ENCODE assay signal across 21 mouse cellular contexts in genomic region chr8:78749861-78750825, GRCm38 (mm10).
DNase-seq lines count a peak whose midpoint lies in the region; ATAC-seq and TF ChIP-seq lines count a peak whose summit lies in the region.
"Had no signal": no experiment of that assay in that cellular context is flagged by ENCODE, and none has a peak within 500 bp of the region (broad histone marks: within the 10 kb centered on the region; RNA-seq: fewer than 3 reads in every experiment).

No protein-coding gene starts in this region.

- TF ChIP-seq CTCF in cerebellum, adult 2 months (IDR thresholded peaks at IDR 0.05; ENCODE audit: borderline replicate concordance, insufficient read depth, low read depth, low read length), result no peak

- no peak overlapping the region for H3K4me2 ChIP-seq in intestine, embryonic 14.5 days (ENCODE audit: low read length)
- H3K4me2 ChIP-seq in intestine, embryonic 16.5 days (ENCODE audit: low read depth, low read length), result no peak overlapping the region
- no peak overlapping the region for H3K4me2 ChIP-seq in embryonic facial prominence, embryonic 14.5 days (ENCODE audit: low read depth, low read length)
- H3K4me2 ChIP-seq in neural tube, embryonic 15.5 days, result no peak overlapping the region
- H3K4me2 ChIP-seq: hindbrain, embryonic 12.5 days; kidney, embryonic 15.5 days had no signal

- 80% methylated on average over 8 of the region's 8 CpGs for WGBS in intestine, embryonic 14.5 days
- 76% methylated on average over 8 of the region's 8 CpGs for WGBS in intestine, embryonic 16.5 days
- 70% methylated on average over 8 of the region's 8 CpGs for WGBS in embryonic facial prominence, embryonic 14.5 days
- WGBS in cerebellum, adult 2 months, result 87% methylated on average over 8 of the region's 8 CpGs
- 88% methylated on average over 8 of the region's 8 CpGs for WGBS in neural tube, embryonic 15.5 days

- TF ChIP-seq POLR2A in cerebellum, adult 2 months (IDR thresholded peaks at IDR 0.05; ENCODE audit: borderline replicate concordance, insufficient read depth, low read length), result no peak

- no peaks in the 10 kb centered on the region for H3K9me3 ChIP-seq in intestine, embryonic 14.5 days (ENCODE audit: control insufficient read depth, low read length)
- no peaks in the 10 kb centered on the region for H3K9me3 ChIP-seq in intestine, embryonic 16.5 days (ENCODE audit: control insufficient read depth, low read length)
- no peaks in the 10 kb centered on the region for H3K9me3 ChIP-seq in embryonic facial prominence, embryonic 14.5 days (ENCODE audit: control insufficient read depth, low read length)
- no peaks in the 10 kb centered on the region for H3K9me3 ChIP-seq in neural tube, embryonic 15.5 days (replicated peaks)
- H3K9me3 ChIP-seq: forebrain, embryonic 10.5 days; hindbrain, embryonic 12.5 days; kidney, embryonic 15.5 days; midbrain, embryonic 10.5 days had no signal

- no peak for ATAC-seq in intestine, embryonic 14.5 days (replicated peaks; ENCODE audit: low FRiP score, low TSS enrichment, low read depth)
- ATAC-seq in intestine, embryonic 16.5 days, result no peak
- no peak for ATAC-seq in embryonic facial prominence, embryonic 14.5 days (ENCODE audit: low read depth)
- ATAC-seq in neural tube, embryonic 15.5 days (ENCODE audit: low FRiP score), result no peak
- ATAC-seq: activated CD4-positive, CD25-positive, alpha-beta regulatory T cell, adult 4 months; forebrain, postnatal 0 days; inflammation-experienced regulatory T-cells, adult 6 months; liver, postnatal 0 days had no signal

- H3K27me3 ChIP-seq in intestine, embryonic 14.5 days (replicated peaks; ENCODE audit: control insufficient read depth, insufficient read depth, low read length), result no peaks in the 10 kb centered on the region
- no peaks in the 10 kb centered on the region for H3K27me3 ChIP-seq in intestine, embryonic 16.5 days (replicated peaks; ENCODE audit: control insufficient read depth, insufficient read depth, low read length)
- no peaks in the 10 kb centered on the region for H3K27me3 ChIP-seq in embryonic facial prominence, embryonic 14.5 days (replicated peaks; ENCODE audit: control insufficient read depth, insufficient read depth, low read length)
- no peaks in the 10 kb centered on the region for H3K27me3 ChIP-seq in cerebellum, adult 2 months (ENCODE audit: control insufficient read depth, insufficient read depth, low read length)
- no peaks in the 10 kb centered on the region for H3K27me3 ChIP-seq in neural tube, embryonic 15.5 days (replicated peaks)
- H3K27me3 ChIP-seq: hindbrain, embryonic 12.5 days; kidney, embryonic 15.5 days had no signal

- H3K4me3 ChIP-seq in intestine, embryonic 14.5 days (ENCODE audit: low read depth, low read length), result no peak overlapping the region
- H3K4me3 ChIP-seq in intestine, embryonic 16.5 days (ENCODE audit: low read length), result no peak overlapping the region
- no peak overlapping the region for H3K4me3 ChIP-seq in embryonic facial prominence, embryonic 14.5 days (ENCODE audit: low read depth, low read length)
- no peak overlapping the region for H3K4me3 ChIP-seq in cerebellum, adult 2 months (replicated peaks; ENCODE audit: insufficient read depth, low read depth, low read length)
- H3K4me3 ChIP-seq in neural tube, embryonic 15.5 days (replicated peaks), result no peak overlapping the region
- H3K4me3 ChIP-seq: forebrain, embryonic 10.5 days; hindbrain, embryonic 12.5 days; kidney, embryonic 15.5 days; midbrain, embryonic 10.5 days had no signal

- H3K9ac ChIP-seq in intestine, embryonic 14.5 days (ENCODE audit: low read length), result no peak overlapping the region
- H3K9ac ChIP-seq in intestine, embryonic 16.5 days (ENCODE audit: low read depth, low read length), result no peak overlapping the region
- H3K9ac ChIP-seq in embryonic facial prominence, embryonic 14.5 days (ENCODE audit: low read depth, low read length), result no peak overlapping the region
- no peak overlapping the region for H3K9ac ChIP-seq in neural tube, embryonic 15.5 days (replicated peaks)
- H3K9ac ChIP-seq: forebrain, postnatal 0 days; hindbrain, embryonic 12.5 days; kidney, embryonic 15.5 days; liver, postnatal 0 days had no signal

- H3K4me1 ChIP-seq in intestine, embryonic 14.5 days (replicated peaks; ENCODE audit: control insufficient read depth, insufficient read depth, low read length), result no peaks in the 10 kb centered on the region
- no peaks in the 10 kb centered on the region; the same call in 1 of the 2 replicates for H3K4me1 ChIP-seq in intestine, embryonic 16.5 days (ENCODE audit: control insufficient read depth, insufficient read depth, low read length)
- H3K4me1 ChIP-seq in embryonic facial prominence, embryonic 14.5 days (ENCODE audit: control insufficient read depth, insufficient read depth, low read length), result peaks cover 4% of the 10 kb centered on the region; the same call in 1 of the 2 replicates
- H3K4me1 ChIP-seq in cerebellum, adult 2 months (ENCODE audit: control insufficient read depth, insufficient read depth, low read length), result no peaks in the 10 kb centered on the region
- H3K4me1 ChIP-seq in neural tube, embryonic 15.5 days, result no peaks in the 10 kb centered on the region
- H3K4me1 ChIP-seq: hindbrain, embryonic 12.5 days; kidney, embryonic 15.5 days; midbrain, embryonic 10.5 days had no signal

- no peak overlapping the region for H3K27ac ChIP-seq in intestine, embryonic 14.5 days (ENCODE audit: low read depth)
- H3K27ac ChIP-seq in intestine, embryonic 16.5 days (ENCODE audit: low read length), result no peak overlapping the region
- 0 out of 2 replicates have a peak overlapping the region, but pooled peaks have one; percentile 5 for H3K27ac ChIP-seq in embryonic facial prominence, embryonic 14.5 days (replicated peaks; ENCODE audit: low read depth, low read length)
- no peak overlapping the region for H3K27ac ChIP-seq in cerebellum, adult 2 months (ENCODE audit: insufficient read depth, low read length)
- H3K27ac ChIP-seq in neural tube, embryonic 15.5 days (replicated peaks), result no peak overlapping the region
- H3K27ac ChIP-seq: forebrain, embryonic 10.5 days; hindbrain, embryonic 12.5 days; midbrain, embryonic 10.5 days had no signal

- H3K36me3 ChIP-seq in intestine, embryonic 14.5 days (ENCODE audit: control insufficient read depth, insufficient read depth, low read length), result no peaks in the 10 kb centered on the region
- no peaks in the 10 kb centered on the region for H3K36me3 ChIP-seq in intestine, embryonic 16.5 days (ENCODE audit: control insufficient read depth, insufficient read depth, low read length)
- no peaks in the 10 kb centered on the region for H3K36me3 ChIP-seq in embryonic facial prominence, embryonic 14.5 days (ENCODE audit: control insufficient read depth, insufficient read depth, low read length)
- H3K36me3 ChIP-seq in neural tube, embryonic 15.5 days, result no peaks in the 10 kb centered on the region
- H3K36me3 ChIP-seq: forebrain, embryonic 10.5 days; hindbrain, embryonic 12.5 days; kidney, embryonic 15.5 days; midbrain, embryonic 10.5 days had no signal

- DNase-seq in intestine, embryonic 14.5 days (ENCODE audit: low spot score), result peak; percentile 43
- peak; percentile 31 for DNase-seq in 3T3-L1 (ENCODE audit: low read depth, low spot score)
- DNase-seq in NIH3T3 (ENCODE audit: low read depth), result peak; percentile 21
- DNase-seq in embryonic facial prominence, embryonic 14.5 days (ENCODE audit: low spot score), result peak; percentile 36
- DNase-seq in cerebellum, adult 2 months, result no peak
- DNase-seq: adrenal gland, postnatal 25 days; cerebellum, adult 11 months; cerebellum, postnatal 14 days; forebrain, postnatal 0 days; heart, adult 18-20 months; liver, postnatal 0 days; right cerebral cortex, adult 18-20 months; thymus, postnatal 4 days had no signal

Comparison
In these comparisons a context has a peak if more than half of its experiments do, and no peak if none do; other contexts are left out.
1. DNase-seq: peak in intestine, embryonic 14.5 days (single experiment), 3T3-L1 (single experiment), NIH3T3 (single experiment) and embryonic facial prominence, embryonic 14.5 days (single experiment); none in cerebellum, adult 2 months (0 of 2).